Mouse (Mus musculus): ENCODE data around the gene Gm10961.

DNA sequence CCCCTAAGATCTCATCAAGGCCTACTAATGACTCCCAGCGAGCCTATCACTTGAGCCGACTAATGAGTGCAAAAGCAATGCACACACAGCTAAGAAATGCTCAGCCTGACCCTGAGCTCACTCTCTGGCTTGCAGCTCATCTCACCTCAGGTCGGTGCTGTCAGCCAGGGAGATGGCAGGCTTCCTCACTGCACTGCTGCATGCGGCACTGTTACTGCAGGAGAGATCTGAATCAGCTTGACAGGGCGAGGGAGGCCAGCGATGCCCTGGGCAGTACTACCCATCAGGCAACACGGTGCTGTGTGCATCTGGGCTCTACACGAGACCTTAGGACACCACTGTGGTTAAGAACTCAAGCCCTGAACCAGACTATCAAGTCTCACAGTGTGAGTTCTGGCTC lies 5.6 kb upstream of the Gm10961 start:
- no peak for TF ChIP-seq REST (IDR thresholded peaks at IDR 0.05; ENCODE audit: insufficient read depth, insufficient read length)
- TF ChIP-seq POLR2AphosphoS2 (IDR thresholded peaks at IDR 0.05; ENCODE audit: insufficient read length, low read depth) = no peak
- TF ChIP-seq MYOD1 (IDR thresholded peaks at IDR 0.05; ENCODE audit: control insufficient read depth in 1 of 3, insufficient read length in 2 of 3, low read depth in 2 of 3) = no peak

All from myocyte (in vitro differentiated cells).